Mouse (Mus musculus) CH12.LX (cell line): ENCODE measurements around the gene Clec3a. TPM values are rescaled to one million over a fixed set of nuclear protein-coding genes. Genes with fewer than 3 reads are reported as not detected.

Experiments
- DNase-seq: peaks from one replicate; pipeline ENCODE4 v3.0.0-alpha.2; 2013; ENCODE audit errors: extremely low read depth
- H3K27ac ChIP-seq: 2 replicates; pipeline ENCODE4 v1.5.1; 2012; ENCODE audit warnings: low read depth, mild to moderate bottlenecking, control low read depth, moderate library complexity; ENCODE audit not compliant: insufficient read depth
- H3K27me3 ChIP-seq: replicated peaks from 2 replicates; pipeline ENCODE3; 2012; ENCODE audit warnings: inconsistent platforms
- H3K36me3 ChIP-seq, 2 experiments: replicated peaks in 1 of 2; 2 replicates each; pipeline versions ENCODE3 to v1.6.1; 2012; ENCODE audit warnings: inconsistent platforms in 1 of 2, low read length in 1 of 2, mild to moderate bottlenecking in 1 of 2, mixed read lengths in 1 of 2, moderate library complexity in 1 of 2; ENCODE audit not compliant: control insufficient read depth in 1 of 2, insufficient read depth in 1 of 2
- H3K4me1 ChIP-seq, 2 experiments: 2 replicates each; pipeline ENCODE4 v1.6.1; 2012; ENCODE audit warnings: inconsistent platforms in 1 of 2, moderate library complexity in 1 of 2; ENCODE audit not compliant: insufficient read depth in 2 of 2, control insufficient read depth in 1 of 2
- H3K4me2 ChIP-seq: 2 replicates; pipeline ENCODE4 v1.6.1; 2012; ENCODE audit warnings: low read depth, mild to moderate bottlenecking, control low read depth; ENCODE audit not compliant: poor library complexity, insufficient read depth, severe bottlenecking
- H3K4me3 ChIP-seq, 3 experiments: fragments of 150-350 bp in 1 of 3; sonication (generic) in 1 of 3; replicated peaks in 1 of 3; 2 replicates each; pipeline versions ENCODE3 to v1.5.1; 2011 to 2012; ENCODE audit warnings: low read depth in 2 of 3, low read length in 2 of 3, mild to moderate bottlenecking in 2 of 3, moderate library complexity in 2 of 3, control low read depth in 1 of 3, improper control_type of control experiment in 1 of 3, inconsistent platforms in 1 of 3, mixed read lengths in 1 of 3; ENCODE audit not compliant: poor library complexity in 1 of 3
- H3K79me2 ChIP-seq: replicated peaks from 2 replicates; pipeline ENCODE4 v1.6.1; 2012; ENCODE audit warnings: mild to moderate bottlenecking, moderate library complexity; ENCODE audit not compliant: control insufficient read depth, poor library complexity, insufficient read depth, severe bottlenecking; ENCODE audit errors: extremely low read depth
- H3K9ac ChIP-seq: 2 replicates; pipeline ENCODE4 v1.6.1; 2012; ENCODE audit warnings: low read depth, mild to moderate bottlenecking, control low read depth, moderate library complexity; ENCODE audit not compliant: insufficient read depth
- H3K9me3 ChIP-seq: replicated peaks from 2 replicates; pipeline ENCODE3; 2012; ENCODE audit warnings: low read length, inconsistent platforms, mixed read lengths
- BHLHE40 ChIP-seq: IDR thresholded peaks from 2 replicates; pipeline ENCODE4 v1.6.1; 2011; ENCODE audit warnings: mild to moderate bottlenecking, low read depth, low read length, improper control_type of control experiment
- CHD1 ChIP-seq: IDR thresholded peaks from 2 replicates; pipeline ENCODE4 v1.6.1; 2012; ENCODE audit warnings: low read depth, low read length, improper control_type of control experiment, inconsistent platforms
- E2F4 ChIP-seq: IDR thresholded peaks from 2 replicates; pipeline ENCODE4 v1.6.1; 2011; ENCODE audit warnings: low read depth, low read length, improper control_type of control experiment; ENCODE audit not compliant: insufficient replicate concordance
- ELF1 ChIP-seq: IDR thresholded peaks from 2 replicates; pipeline ENCODE4 v1.6.1; 2014; ENCODE audit warnings: low read depth, mild to moderate bottlenecking, inconsistent platforms, low read length, improper control_type of control experiment
- EP300 ChIP-seq: IDR thresholded peaks from 2 replicates; pipeline ENCODE4 v1.6.1; 2011; ENCODE audit warnings: low read length, improper control_type of control experiment
- HCFC1 ChIP-seq: IDR thresholded peaks from 2 replicates; pipeline ENCODE4 v1.6.1; 2012; ENCODE audit warnings: low read depth, mild to moderate bottlenecking, inconsistent platforms, low read length, improper control_type of control experiment
- JUN ChIP-seq: IDR thresholded peaks from 2 replicates; pipeline ENCODE4 v1.6.1; 2011; ENCODE audit warnings: low read depth, mild to moderate bottlenecking, low read length, improper control_type of control experiment, moderate library complexity; ENCODE audit not compliant: insufficient read depth
- JUND ChIP-seq: conservative IDR thresholded peaks from 2 replicates; pipeline ENCODE4 v1.6.1; 2011; ENCODE audit warnings: low read depth, low read length, improper control_type of control experiment
- KAT2A ChIP-seq: IDR thresholded peaks from 2 replicates; pipeline ENCODE4 v1.6.1; 2012; ENCODE audit warnings: low read length, improper control_type of control experiment, inconsistent platforms; ENCODE audit not compliant: insufficient replicate concordance
- MAFK ChIP-seq: IDR thresholded peaks from 2 replicates; pipeline ENCODE4 v1.6.1; 2011; ENCODE audit warnings: low read length, improper control_type of control experiment; ENCODE audit not compliant: insufficient replicate concordance
- MAX ChIP-seq: IDR thresholded peaks from 2 replicates; pipeline ENCODE4 v1.6.1; 2011; ENCODE audit warnings: low read length, improper control_type of control experiment
- MXI1 ChIP-seq: IDR thresholded peaks from 2 replicates; pipeline ENCODE4 v1.6.1; 2011; ENCODE audit warnings: mild to moderate bottlenecking, low read depth, low read length, improper control_type of control experiment
- NRF1 ChIP-seq: IDR thresholded peaks from 2 replicates; pipeline ENCODE4 v1.6.1; 2014; ENCODE audit warnings: low read depth, mild to moderate bottlenecking, inconsistent platforms, low read length, improper control_type of control experiment, moderate library complexity
- RAD21 ChIP-seq: IDR thresholded peaks from 2 replicates; pipeline ENCODE4 v1.6.1; 2011; ENCODE audit warnings: low read depth, mild to moderate bottlenecking, low read length, improper control_type of control experiment, moderate library complexity
- RCOR1 ChIP-seq: conservative IDR thresholded peaks from 2 replicates; pipeline ENCODE4 v1.6.1; 2012; ENCODE audit warnings: low read depth, mild to moderate bottlenecking, inconsistent platforms, low read length, improper control_type of control experiment
- SMC3 ChIP-seq: IDR thresholded peaks from 2 replicates; pipeline ENCODE4 v1.6.1; 2011; ENCODE audit warnings: low read depth, low read length, improper control_type of control experiment
- TBP ChIP-seq: conservative IDR thresholded peaks from 2 replicates; pipeline ENCODE4 v1.6.1; 2011; ENCODE audit warnings: low read depth, low read length, improper control_type of control experiment
- TCF12 ChIP-seq: IDR thresholded peaks from 2 replicates; pipeline ENCODE4 v1.6.1; 2014; ENCODE audit warnings: low read depth, mild to moderate bottlenecking, inconsistent platforms, low read length, improper control_type of control experiment
- UBTF ChIP-seq: IDR thresholded peaks from 2 replicates; pipeline ENCODE4 v1.6.1; 2012; ENCODE audit warnings: low read depth, mild to moderate bottlenecking, inconsistent platforms, low read length, improper control_type of control experiment, moderate library complexity
- USF2 ChIP-seq: conservative IDR thresholded peaks from 2 replicates; pipeline ENCODE4 v1.6.1; 2011; ENCODE audit warnings: low read depth, low read length, improper control_type of control experiment
- ZC3H11A ChIP-seq: IDR thresholded peaks from 2 replicates; pipeline ENCODE4 v1.6.1; 2012; ENCODE audit warnings: low read depth, mild to moderate bottlenecking, inconsistent platforms, low read length, improper control_type of control experiment
- dilution Hi-C: fragments of 300-500 bp; cut with MboI; formaldehyde crosslinking; loops from 2 replicates; pipeline ENCODE4 v1.14.3; 2020; ENCODE audit warnings: low sequenced_read_pairs; ENCODE audit not compliant: extremely low pct_unique_long_range_greater_than_20kb, extremely low pct_ligation_motif_present
- in situ Hi-C: fragments of 300-500 bp; cut with MboI; formaldehyde crosslinking; loops from 3 replicates; pipeline ENCODE4 v1.14.3; 2019; ENCODE audit warnings: low sequenced_read_pairs, low pct_ligation_motif_present, low pct_unique_long_range_greater_than_20kb, mixed read lengths
- polyA plus RNA-seq: library from polyadenylated mRNA; unstranded; fragments of >175 nt; gene quantifications from 2 replicates; pipeline ENCODE4 v1.2.1, GENCODE M21; 2012; ENCODE audit warnings: low read depth; ENCODE audit not compliant: insufficient read length
- total RNA-seq, 2 experiments: library from RNA; depleted of rRNA; stranded (reverse); fragments of 300-350 nt in 1 of 2; fragments of >200 nt in 1 of 2; gene quantifications; 2 replicates each; pipeline ENCODE4 v1.2.3; 2012 to 2014

The Clec3a gene
- total and polyA plus RNA-seq, 3 experiments = not detected

DNA sequence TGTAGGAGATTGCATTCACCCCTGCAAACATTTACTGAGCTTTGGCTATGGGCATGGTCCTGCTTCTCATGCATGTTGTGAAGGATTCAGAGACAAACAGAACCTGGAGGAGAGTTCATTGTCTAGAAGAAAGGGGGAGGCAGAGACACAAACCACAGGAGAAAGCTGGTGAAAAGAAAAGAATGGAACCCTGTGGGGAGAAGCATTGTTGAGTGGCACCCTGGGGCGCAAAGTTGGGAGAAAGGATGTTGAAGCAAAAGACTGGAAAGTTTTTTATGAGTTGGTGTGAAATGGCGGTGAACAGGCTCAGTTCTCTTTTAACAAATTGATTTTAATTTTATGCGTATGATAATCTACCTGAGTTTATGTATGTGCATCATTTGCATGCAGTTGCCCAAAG, 33.7 kb upstream of the Clec3a start:
- Histone ChIP-seq H3K27me3 (no peaks in the 10 kb centered on the region), H3K4me2 (no peak overlapping the region), H3K4me1 (no peaks in the 10 kb centered on the region), H3K27ac (no peak overlapping the region), H3K9me3 (peaks cover 31% of the 10 kb centered on the region), H3K79me2 (no peaks in the 10 kb centered on the region), H3K4me3 (no peak overlapping the region), H3K36me3 (no peaks in the 10 kb centered on the region), H3K9ac (no peak overlapping the region)
- TF ChIP-seq TCF12 = no peak
- TF ChIP-seq NRF1 = no peak
- TF ChIP-seq JUND = no peak
- dilution Hi-C loops = no loop called here
- no peak for DNase-seq
- in situ Hi-C loops = no loop called here

GRCm38 (mm10) chr8:114387494-114387893, 30.4 kb upstream of the Clec3a start:
- Histone ChIP-seq H3K9me3 (peaks cover 15% of the 10 kb centered on the region), H3K27ac (no peak overlapping the region), H3K9ac (no peak overlapping the region), H3K4me2 (no peak overlapping the region), H3K79me2 (no peaks in the 10 kb centered on the region), H3K4me3 (no peak overlapping the region), H3K36me3 (no peaks in the 10 kb centered on the region), H3K4me1 (no peaks in the 10 kb centered on the region), H3K27me3 (no peaks in the 10 kb centered on the region)
- dilution Hi-C loops = no loop called here
- DNase-seq = no peak
- in situ Hi-C loops = no loop called here
- TF ChIP-seq USF2 = no peak
- TF ChIP-seq RAD21 = no peak
- no peak for TF ChIP-seq HCFC1
- no peak for TF ChIP-seq ELF1
- TF ChIP-seq E2F4 = no peak
- no peak for TF ChIP-seq KAT2A
- no peak for TF ChIP-seq SMC3
- TF ChIP-seq RCOR1 = no peak
- TF ChIP-seq UBTF = no peak
- TF ChIP-seq MXI1 = no peak
- no peak for TF ChIP-seq EP300
- no peak for TF ChIP-seq ZC3H11A
- no peak for TF ChIP-seq TBP
- no peak for TF ChIP-seq BHLHE40
- no peak for TF ChIP-seq JUN
- no peak for TF ChIP-seq CHD1
- no peak for TF ChIP-seq MAX
- TF ChIP-seq MAFK = no peak
